Mouse (Mus musculus) Patski (cell line): ENCODE data around the gene Adtrp. TPM values are rescaled to one million over a fixed set of nuclear protein-coding genes. Genes with fewer than 3 reads are reported as not detected.

Source experiments
- ATAC-seq: fragments of 100-300 bp; one replicate; pipeline ENCODE4 v1.8.0; 2021
- CTCF ChIA-PET: fragments of 350-600 bp; sonication (Branson Sonifier 250); formaldehyde crosslinking; loops from one replicate; lab custom pipeline; 2022; ENCODE audit warnings: inconsistent platforms; lab: Charles Lee
- POLR2A ChIA-PET: fragments of 350-600 bp; sonication (Branson Sonifier 250); formaldehyde crosslinking; loops from one replicate; lab custom pipeline; 2022; ENCODE audit warnings: antibody characterized with exemption, inconsistent platforms; lab: Charles Lee
- DNase-seq: peaks from one replicate; pipeline ENCODE4 v3.0.0-alpha.2; 2011; ENCODE audit warnings: low read depth, low spot score
- H3K27me3 ChIP-seq: fragments of 371-371 bp; one replicate; pipeline ENCODE4 v1.5.1; 2021
- CTCF ChIP-seq: fragments of 100-300 bp; IDR thresholded peaks from one replicate; pipeline ENCODE4 v1.5.1; 2021
- in situ Hi-C: fragments of 300-500 bp; cut with MboI; formaldehyde crosslinking; loops from 3 replicates; pipeline ENCODE4 v1.11.1; 2018; ENCODE audit warnings: low pct_unique_long_range_greater_than_20kb, mixed read lengths
- polyA plus RNA-seq: library from polyadenylated mRNA; unstranded; gene quantifications from one replicate; pipeline ENCODE4 v1.2.3, GENCODE M21; 2021

Adtrp gene
- polyA plus RNA-seq, 1 experiment from 2014 or later, result not detected

DNA sequence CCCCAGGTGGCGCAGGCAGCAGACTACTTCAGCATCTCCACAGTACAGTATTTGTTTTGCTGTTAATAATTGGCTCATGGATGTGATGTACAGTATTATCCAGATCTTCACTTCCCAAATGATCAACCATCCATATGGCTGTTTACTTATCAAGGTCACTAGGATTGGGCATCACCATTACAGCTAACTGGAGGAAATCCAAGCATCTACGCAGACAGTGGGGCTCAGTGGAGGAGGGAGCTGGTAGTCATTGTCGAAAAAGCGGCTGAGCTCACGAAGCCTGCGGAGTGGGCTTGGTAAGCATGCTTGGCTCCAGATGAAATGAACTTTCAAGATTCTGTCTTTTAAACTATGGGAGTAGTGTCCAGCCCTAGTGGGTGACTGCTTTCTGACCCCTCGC lies 36.7 kb downstream of the Adtrp start:
- TF ChIP-seq CTCF, result no peak
- POLR2A ChIA-PET, result interaction anchor here (0.5 kb wide), 1 partner anchor 754 kb away, joined by 3 read pairs; no protein-coding TSS in a partner anchor
- DNase-seq (no peak), ATAC-seq (no peak)
- in situ Hi-C loops, result no loop called here
- CTCF ChIA-PET, result interaction anchor here (1.0 kb wide), 1 partner anchor 9 kb away, joined by 4 read pairs; no protein-coding TSS in a partner anchor
- no peaks in the 10 kb centered on the region for H3K27me3 ChIP-seq

DNA sequence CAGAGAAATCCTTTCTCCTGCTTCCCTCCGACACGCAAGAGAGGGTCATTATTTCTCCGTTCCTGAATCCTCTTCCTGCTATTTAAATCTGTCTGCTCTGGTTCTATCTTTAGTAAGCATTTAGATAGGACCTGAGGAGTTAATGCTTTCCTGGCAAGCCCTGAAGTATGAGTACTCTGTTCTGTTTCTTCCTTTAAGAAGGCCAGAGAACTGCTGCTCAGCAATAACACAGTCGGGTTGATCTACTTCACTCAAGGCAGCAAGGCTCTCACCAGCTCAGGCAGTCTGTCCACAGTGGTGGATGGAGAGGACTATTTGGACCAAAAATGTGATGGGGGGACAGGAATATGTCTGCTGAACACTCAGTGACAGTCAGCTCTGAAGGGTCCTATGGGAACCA lies 39.7 kb downstream of the Adtrp start:
- no peak for ATAC-seq
- TF ChIP-seq CTCF, result no peak
- CTCF ChIA-PET, result no interaction called here
- DNase-seq, result no peak
- in situ Hi-C loops, result no loop called here
- no peaks in the 10 kb centered on the region for H3K27me3 ChIP-seq
- POLR2A ChIA-PET, result no interaction called here

DNA sequence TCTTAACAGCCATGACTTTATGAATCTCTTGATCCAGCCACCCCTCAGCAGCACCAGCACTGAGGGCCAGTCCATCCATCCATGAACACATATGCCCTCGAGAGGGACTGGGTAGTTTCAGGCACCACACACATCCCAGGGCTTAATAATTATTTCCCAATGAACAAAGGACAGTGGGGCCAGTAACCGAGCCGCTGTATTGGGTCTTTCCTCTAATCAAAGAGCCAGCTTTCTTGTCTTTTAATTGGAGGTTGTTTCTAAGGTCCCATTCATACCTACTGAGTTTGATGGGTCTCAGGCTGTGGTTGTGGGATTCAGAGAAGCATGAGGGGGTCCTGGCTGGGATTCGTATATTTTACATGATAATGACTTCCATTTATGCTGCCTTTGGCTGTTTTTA lies 40.2 kb downstream of the Adtrp start:
- no peak for ATAC-seq
- ChIA-PET POLR2A (no interaction called here), CTCF (no interaction called here)
- no peak for TF ChIP-seq CTCF
- no peak for DNase-seq
- no peaks in the 10 kb centered on the region for H3K27me3 ChIP-seq
- in situ Hi-C loops, result no loop called here

DNA sequence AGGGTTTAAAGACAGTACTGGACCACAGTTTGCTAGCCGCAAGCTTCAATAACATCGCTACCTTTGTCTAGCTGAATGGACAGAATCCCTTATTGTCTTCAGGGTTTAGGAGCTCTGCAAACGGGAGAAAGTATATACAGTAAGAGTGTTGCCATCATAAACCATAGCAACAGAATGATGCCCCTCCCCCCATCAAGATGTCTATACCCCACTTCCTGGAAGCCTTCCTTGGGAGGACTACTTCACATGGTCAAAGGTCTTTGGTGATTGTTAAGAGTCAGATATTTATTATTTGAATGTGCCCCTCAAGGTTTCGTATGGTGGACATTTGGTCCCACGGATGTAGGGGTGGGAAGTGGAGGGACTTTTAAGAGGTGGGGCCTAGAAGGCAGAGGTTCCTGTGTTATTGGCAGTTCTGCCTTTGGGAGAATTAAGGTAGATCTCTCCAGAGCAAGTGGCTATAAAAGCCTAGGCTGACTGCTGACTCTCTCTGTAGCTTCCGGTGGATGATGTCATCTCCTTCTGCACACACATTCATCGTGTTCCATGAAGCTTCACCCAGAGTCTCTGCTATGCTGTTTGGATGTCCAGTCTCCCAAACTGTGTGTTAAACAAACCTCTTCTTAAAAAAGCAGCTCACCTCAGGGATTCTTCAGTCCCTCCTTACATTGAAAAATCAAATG lies 42.2 kb downstream of the Adtrp start:
- ChIA-PET POLR2A (no interaction called here), CTCF (interaction anchor here (0.7 kb wide), 1 partner anchor 18 kb away, joined by 3 read pairs; no protein-coding TSS in a partner anchor)
- no peak for TF ChIP-seq CTCF
- ATAC-seq, result no peak
- no peaks in the 10 kb centered on the region for H3K27me3 ChIP-seq
- DNase-seq, result no peak
- in situ Hi-C loops, result no loop called here

DNA sequence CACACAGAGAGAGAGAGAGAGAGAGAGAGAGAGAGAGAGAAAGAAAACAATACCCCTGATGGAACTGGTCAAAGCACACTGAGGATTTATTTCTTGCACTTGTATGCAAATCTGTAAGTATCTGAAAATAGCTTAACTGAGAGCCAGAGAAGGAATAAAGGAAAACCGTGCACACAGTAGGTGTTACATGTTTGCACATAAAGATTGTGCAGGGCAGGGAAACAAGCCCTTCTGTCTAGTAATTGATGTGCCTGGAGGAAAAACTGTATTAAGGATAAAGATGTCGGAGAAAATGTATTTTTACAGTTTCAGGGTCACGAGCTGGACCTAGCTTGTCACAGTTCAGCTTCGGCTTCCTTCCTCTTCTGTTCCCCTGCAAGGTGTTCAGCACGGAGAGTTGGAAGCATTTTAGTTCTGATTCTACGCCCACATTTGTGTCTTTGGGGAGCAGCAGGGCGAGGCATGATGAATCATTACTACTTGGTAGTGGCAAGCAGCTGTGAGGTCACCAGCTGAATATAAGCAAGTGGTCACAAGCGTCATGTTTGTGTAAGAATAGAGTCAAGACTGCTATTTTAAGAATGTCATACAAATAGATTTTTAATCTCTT lies 43.7 kb downstream of the Adtrp start:
- no peak for TF ChIP-seq CTCF
- peak; percentile 44 for ATAC-seq
- peak; percentile 44 for DNase-seq
- POLR2A ChIA-PET, result no interaction called here
- in situ Hi-C loops, result no loop called here
- CTCF ChIA-PET, result interaction anchor here (0.7 kb wide), 1 partner anchor 55 kb away, joined by 3 read pairs; no protein-coding TSS in a partner anchor
- H3K27me3 ChIP-seq, result no peaks in the 10 kb centered on the region

DNA sequence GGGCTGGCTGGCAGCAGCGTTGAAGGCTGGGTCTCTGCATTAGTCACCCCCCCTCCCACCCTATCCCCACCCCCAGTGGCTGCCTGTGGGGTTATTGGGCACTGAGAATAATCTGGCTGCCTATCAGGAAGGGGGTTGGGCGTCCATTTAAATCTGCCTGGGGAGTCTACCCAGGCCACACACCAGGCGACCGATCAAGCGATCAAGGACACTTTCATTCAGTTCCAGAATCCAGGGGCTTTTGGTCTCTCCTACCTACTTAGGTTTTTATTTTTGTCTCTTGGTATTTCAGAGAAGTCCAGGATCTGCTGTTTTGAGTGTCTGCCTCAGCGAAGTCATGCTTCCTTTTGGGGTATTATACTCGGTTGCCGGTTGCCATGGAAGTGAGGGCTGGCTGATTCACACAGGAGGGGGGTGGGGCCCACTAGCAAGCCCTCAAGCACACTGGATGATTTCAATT lies 46.3 kb downstream of the Adtrp start:
- no peaks in the 10 kb centered on the region for H3K27me3 ChIP-seq
- ChIA-PET CTCF (no interaction called here), POLR2A (no interaction called here)
- in situ Hi-C loops, result no loop called here
- ATAC-seq, result peak; percentile 48
- no peak for TF ChIP-seq CTCF
- DNase-seq, result peak; percentile 53

DNA sequence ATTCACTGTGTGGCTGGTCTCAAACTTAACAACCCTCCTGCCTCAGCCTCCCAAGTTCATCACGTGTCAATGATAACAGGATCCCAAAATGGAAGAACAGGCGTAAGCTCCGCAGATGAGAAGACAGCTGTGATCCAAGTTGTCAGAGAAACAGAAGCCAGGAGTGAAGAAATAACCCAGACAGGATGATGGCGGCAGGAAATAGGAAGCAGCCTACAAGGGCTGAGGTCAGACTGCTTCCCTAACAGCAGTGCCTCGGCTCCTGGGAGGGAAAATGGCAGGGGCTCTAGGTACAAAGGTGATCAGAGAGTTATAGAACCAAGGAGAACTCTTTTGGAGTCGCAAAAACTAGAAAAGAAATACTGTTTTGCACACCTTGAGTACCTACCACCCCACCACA lies 54.6 kb downstream of the Adtrp start:
- ChIA-PET POLR2A (no interaction called here), CTCF (no interaction called here)
- no peak for TF ChIP-seq CTCF
- DNase-seq, result no peak
- H3K27me3 ChIP-seq, result no peaks in the 10 kb centered on the region
- ATAC-seq, result no peak
- in situ Hi-C loops, result no loop called here

DNA sequence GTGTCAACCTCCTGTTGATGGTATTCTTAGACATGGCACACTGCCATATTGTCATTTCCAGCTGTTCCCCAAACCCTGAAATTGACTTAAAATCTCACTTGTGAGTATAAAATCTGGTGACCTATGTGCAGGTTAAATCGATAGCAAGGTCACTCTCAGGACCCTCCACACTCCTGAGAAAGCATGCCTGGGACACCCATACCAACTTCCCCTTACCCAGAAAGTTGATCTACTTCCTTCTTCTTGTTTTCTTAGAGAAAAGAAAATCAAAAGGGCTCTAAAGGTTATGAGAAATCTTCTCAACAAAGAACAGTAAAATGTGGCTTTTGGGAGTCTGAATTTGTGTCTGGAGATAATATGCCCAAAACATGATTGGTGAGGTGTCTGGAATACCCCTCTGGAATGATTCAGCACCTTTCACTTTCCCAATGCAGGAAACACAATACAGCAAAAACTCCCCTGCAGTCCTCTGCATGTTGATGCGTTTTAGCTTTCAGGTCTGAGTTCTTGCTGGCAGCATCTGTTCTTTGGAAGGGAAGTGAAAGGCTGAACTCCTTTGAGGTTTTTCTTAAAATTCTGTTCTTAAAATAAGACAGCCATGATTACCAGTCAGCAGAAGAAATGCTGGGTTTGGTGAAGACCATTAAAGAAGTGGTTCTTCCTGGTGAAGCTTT lies 59.5 kb downstream of the Adtrp start:
- ChIA-PET CTCF (no interaction called here), POLR2A (no interaction called here)
- no peak for ATAC-seq
- in situ Hi-C loops, result no loop called here
- no peak for DNase-seq
- no peak for TF ChIP-seq CTCF
- H3K27me3 ChIP-seq, result no peaks in the 10 kb centered on the region

DNA sequence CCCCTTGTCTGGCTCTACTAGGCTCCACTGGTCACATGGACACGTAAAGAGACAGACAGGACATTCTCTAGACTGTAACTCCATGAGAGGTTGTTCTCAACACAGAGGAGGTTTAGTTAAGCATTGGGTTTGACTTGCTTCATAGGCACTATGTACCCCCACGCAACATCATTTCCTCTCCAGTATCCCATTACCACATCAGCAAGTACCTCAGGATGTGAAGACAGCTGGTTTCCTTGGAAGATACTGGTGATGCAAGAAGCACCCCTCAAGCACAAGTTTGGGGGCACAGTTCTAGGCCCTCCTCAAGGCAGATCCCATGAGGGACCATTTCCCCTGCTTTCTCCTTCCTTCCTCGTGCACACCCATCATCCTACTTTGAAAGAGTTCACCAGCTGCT lies 60.8 kb downstream of the Adtrp start:
- in situ Hi-C loops, result no loop called here
- ChIA-PET CTCF (no interaction called here), POLR2A (no interaction called here)
- ATAC-seq (no peak), DNase-seq (no peak)
- H3K27me3 ChIP-seq, result no peaks in the 10 kb centered on the region
- TF ChIP-seq CTCF, result no peak

DNA sequence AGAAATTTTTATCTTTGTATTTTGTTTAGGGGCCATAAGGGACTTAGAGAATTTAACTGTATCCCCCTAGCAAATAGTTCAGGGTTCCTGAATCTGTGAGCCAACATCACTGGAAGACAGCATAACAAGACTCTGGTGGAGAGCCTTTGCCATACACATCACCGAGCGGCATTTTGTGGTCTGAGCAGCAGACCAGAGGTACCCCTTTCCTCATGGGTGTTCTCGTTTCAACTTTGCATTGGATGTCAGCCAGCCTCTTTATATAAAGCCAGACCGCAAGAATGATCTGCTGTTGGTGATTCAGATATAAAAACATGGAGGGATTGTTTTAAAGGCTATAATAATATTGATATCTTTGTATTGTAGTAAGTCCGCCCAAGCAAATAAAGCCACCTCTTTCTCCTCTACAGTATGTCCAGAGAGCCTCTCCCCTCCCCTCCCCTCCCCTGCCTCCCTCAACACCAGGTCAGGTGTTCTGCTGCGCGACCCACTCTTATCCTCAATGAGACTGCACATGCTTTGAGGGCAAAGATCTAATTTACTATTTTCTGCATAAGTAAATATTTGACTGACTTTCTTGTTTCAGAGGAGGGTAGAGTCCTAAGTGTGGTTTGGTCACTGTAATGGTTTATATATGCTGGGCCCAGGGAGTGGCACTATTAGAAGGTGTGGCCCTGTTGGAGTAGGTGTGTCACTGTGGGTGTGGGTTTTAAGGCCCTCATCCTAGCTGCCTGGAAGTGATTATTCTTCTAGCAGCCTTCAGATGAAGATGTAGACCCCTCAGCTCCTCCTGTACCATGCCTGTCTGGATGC lies 62.4 kb downstream of the Adtrp start:
- ChIA-PET POLR2A (no interaction called here), CTCF (no interaction called here)
- in situ Hi-C loops, result no loop called here
- no peak for DNase-seq
- no peak for TF ChIP-seq CTCF
- H3K27me3 ChIP-seq, result no peaks in the 10 kb centered on the region
- no peak for ATAC-seq
